Mouse (Mus musculus) cerebellum, adult (tissue): ENCODE measurements around the gene Akr1c14.
"Not testable (repeated sequence)": the region's sequence is repeated elsewhere in the genome, so short reads cannot be mapped to it uniquely, and the experiment has no call there.

Experiments used
- ATAC-seq: cut with Nextera tagmentation; 2 replicates; pipeline ENCODE4 v1.9.2; 2017; ENCODE audit warnings: mild to moderate bottlenecking, moderate library complexity, mixed read lengths; ENCODE audit not compliant: insufficient number of reproducible peaks, low FRiP score, low TSS enrichment

Gene Akr1c14

DNA sequence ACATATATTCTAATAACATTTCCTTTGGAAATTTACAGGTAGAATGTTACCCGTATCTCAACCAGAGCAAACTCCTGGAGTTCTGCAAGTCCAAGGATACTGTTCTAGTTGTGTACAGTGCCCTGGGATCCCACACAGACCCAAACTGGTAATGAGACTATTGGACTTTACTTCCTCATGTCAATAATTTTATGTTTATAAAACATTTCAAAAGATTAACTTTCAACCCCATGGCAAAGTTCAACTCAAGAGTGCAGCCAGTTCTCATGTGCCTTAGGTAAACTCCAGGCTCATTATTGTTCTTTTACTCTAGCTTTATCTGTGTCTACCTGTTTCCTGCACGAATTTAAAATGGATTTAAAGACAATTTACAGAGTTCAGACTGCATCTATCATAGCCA is at the start of gene Akr1c14:
TSS of gene Akr1c14 (plus strand) at position 293 of the 400 bp plus-strand sequence.
- no peak for ATAC-seq

DNA sequence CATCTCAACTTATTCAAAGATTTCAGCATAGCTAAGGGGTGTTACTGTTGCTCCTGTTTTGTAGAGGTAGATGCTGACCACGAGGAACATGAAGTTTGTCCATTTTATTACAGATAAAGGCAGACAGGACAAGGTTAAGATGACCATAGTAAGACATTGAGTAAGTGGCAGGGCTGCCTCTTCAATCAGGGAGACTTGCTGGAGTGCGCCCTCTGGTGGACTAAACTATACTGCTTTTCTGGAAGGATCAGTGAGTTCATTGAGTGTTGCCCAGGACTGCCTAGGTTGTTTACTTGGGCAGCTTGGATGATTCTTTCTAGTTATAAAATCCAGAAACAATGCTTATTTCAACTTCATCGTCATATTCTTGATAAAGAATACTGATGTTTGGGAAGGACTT is 47.1 kb upstream of the Akr1c14 start:
- 0 out of 2 replicates have a peak, but pooled peaks have one; percentile 15 for ATAC-seq

DNA sequence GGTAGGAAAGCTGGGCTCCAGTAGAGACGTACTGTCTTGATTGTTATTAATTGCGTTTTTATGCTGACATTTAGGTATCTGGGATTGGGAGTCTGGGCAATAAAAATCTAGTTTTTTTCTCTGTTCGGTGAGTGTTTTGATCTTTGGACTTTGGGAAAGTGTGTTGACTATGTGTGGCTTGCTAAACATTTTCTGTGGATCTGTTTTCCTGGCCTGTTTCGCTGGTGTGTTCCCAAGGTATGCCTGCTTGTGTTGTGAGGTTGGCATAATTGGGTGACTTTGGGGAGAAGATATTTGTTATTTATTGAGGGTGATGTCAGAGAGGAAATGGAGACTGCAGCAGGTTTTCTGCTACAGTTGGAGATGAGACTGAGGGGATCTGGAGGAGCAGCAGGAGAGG is 38.0 kb upstream of the Akr1c14 start:
- no peak for ATAC-seq

DNA sequence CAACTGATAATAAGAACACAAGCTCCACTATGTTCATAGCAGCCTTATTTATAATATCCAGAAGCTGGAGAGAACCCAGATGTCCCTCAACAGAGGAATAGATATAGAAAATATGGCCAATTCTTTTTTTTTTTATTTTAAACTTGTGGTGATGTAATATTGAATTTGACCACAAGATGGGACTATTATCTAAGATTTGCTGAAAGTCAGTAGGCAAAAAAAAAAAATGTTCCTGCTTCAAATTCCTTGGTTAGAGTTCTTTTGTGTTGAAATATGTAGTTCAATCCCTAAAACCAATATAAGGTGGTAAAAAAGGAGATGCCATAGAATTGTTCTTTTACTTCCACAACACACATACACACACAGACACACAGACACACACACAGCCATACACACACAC is 35.0 kb upstream of the Akr1c14 start:
- ATAC-seq, result no peak

DNA sequence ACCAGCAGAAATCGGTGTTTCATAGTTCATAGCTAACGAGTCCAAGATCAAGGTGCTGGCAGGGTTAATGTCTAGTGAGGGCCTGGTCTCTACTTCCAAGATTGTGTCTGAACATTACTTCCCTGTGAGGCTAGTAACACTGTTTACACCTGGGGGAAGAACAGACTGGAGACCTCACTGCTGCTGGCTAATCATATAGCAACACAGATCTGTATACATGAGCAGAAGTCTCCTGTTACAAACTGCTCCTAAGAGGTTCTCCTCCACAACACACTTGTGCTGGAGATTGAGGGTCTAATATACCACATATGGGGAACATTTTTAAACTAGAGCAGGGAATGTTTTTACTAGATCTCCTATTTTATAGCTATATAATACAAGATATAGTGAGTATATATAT is 18.9 kb upstream of the Akr1c14 start:
- no peak for ATAC-seq

DNA sequence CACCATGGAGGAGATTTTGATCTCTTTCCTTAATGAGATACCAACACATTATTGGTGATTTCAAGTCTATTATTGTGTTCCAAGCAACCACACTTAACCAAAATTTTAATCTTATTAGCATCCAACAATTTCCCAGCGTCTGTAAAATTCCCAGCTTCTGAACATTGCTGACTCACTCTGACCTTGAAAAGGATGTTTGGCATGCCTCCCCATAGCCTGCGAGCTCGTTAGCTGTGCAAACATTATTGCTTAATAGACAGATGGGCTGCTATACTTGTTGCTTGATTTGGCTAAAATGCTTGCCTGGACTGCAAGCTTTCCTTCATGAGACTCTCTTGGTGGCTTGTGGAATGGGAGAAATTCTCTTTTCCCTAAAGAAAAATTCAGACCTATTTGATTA is 16.3 kb upstream of the Akr1c14 start:
- ATAC-seq, result no peak

DNA sequence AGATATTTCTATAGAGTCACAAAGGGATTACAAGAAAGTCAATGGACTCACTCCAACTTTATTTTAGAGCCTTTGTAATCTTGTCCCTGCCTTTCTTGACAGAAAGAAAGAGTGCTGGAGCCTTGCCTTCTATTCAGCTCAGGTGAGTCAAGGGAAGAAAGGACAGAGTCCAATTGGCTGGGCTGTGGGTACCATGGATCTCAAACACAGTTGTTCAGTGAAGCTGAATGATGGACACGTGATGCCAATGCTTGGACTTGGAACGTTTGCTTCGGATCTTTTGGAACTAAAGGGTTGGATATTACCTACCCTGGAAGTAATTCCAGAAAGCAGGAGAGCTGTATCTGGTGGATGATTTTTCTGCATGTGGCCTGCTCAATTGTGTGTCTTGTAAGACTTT is 13.8 kb upstream of the Akr1c14 start:
- no peak for ATAC-seq

DNA sequence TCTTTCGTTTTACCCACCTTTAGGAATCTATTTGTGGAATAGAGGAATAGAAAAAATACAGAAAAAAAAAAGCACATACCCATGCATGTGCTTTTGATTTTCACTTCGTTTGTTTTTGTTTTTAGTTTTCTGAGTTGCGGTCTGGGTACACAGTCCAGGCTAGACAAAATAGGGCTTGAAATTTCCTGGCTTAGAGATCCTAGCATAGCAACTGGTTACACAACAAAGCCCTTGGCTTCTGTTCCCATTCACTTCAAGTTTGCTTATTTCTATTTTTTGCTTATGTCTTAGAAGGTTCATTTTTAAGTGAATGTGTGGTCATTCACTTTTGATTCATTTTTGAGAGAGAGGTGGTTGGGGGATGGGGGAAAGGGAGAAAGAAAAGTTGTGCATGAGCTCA is 2.7 kb upstream of the Akr1c14 start:
- no peak for ATAC-seq

DNA sequence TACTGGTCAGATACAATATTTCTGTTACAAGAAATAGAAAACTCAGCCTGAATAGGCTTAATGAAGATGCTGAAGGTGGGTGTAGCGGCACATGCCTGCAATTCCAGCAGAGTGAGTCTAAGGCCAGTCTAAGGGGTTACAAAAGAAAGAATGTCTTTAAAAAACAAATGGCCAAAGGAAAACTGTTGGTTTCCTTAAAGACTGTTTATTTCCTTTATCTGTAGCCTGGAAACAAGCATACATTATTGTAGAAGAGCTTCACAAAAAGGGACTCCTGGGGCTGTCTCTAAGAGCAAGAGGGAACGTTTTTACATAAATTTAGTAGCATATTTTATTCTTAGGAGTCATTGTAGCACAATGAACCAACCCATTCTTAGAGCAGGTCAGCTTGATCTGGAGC is 2.0 kb upstream of the Akr1c14 start:
- ATAC-seq, result no peak

DNA sequence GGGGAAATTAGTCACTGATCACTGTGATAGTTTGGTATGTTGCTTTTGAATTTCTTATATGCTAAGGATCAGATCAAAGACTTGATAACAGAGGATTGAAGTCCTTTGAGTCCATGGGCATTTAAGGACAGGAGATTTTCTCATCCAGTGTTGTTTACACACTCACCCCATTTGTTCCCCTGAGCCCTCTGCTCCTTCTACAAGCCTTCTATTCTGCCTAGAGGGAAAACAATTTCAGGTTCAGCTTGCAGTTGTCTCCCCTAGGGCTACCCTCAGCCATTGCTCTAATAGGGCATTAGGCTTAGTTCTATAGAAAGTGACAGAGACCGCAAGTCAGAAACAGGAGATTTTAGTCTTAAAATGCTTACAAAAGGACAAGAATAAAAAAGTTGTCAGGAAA is 585 bp upstream of the Akr1c14 start:
- ATAC-seq, result no peak

DNA sequence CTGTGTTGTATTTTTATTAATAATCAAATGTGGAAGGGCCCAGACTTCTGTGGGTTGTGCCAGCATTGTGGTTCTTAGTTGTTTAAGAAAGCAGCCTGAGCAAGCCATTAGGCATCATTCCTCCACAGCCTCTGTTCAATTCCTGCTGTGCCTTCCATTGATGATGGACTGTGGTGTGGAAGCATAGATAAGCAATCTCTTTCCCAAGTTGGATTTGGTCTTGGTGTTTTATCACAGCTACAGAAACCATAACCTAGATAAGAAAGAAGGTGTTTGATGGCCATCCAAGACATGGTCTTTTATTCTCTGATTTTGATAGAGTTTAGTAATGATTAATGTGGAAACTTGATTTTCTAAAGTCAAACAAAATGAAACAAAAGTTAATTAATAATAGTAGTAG is 844 bp downstream of the Akr1c14 start:
- ATAC-seq, result no peak

DNA sequence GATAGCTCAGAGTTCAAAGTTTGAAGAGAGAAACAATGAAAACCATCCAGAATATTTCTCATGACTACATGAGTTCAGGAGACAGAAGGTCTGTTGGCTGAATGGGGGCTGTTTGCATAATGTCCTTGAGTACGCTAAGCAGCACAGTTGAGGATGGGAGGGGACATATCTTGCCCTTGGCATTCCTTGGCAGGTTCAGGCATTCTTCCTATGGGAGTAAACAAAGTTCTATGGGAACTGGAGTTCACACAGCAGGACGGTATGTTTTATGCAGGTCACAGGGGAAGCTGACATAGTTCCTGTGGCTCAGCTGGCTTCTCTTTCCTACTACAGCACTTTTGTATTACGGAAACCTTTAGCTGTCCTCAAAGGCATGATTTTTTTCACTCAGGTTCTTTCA is 6.6 kb downstream of the Akr1c14 start:
- ATAC-seq, result no peak

DNA sequence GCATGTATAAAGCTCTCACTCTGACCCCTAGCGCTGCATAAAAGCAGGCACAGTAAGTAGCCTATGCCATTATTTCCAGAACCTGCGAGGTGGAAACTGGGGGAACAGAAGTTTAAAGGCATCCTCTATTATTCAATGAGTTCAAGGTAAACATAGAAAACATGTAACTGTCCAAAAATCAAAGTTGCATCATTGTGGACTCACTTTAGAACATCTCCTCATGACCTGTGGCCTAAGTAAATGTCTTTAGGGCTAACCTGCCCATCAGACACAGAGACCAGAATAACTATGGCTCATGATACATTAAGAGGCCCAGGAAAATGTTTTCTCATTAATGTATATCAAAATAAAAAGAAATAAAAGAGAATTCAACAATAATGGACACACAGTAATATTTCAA is 7.4 kb downstream of the Akr1c14 start:
- no peak for ATAC-seq

DNA sequence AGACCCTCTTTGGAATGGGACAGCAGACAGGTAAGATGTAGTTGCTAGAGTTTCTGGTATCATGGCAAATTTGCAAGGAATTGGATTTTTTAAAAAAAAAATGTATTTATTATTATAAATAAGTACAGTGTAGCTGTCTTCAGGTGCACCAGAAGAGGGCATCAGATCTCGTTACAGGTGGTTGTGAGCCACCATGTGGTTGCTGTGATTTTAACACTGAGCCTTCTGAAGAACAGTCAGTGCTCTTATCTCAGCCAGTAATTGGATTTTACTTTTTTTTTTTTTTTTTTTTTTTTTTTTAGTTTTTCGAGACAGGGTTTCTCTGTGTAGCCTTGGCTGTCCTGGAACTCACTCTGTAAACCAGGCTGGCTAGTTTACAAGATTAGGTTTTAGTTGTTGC is 9.4 kb downstream of the Akr1c14 start:
- ATAC-seq, result not testable (repeated sequence)

DNA sequence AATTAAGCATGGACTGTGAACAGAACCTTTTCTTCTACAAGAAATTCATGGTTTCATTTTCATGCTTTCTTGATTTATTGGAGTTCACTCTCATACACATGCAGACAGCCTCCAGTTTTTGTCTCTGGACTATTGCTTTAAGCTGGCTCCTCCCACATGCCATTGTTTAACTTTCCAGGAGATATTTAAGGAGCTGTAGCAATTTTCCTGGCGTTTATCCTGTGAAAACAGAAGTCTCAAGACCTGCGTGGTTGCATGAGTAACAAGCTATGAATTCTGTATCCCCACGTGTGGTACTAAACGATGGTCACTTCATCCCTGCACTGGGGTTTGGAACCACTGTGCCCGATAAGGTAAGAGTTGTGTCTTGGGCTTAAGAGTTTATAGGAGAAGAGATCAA is 10.6 kb downstream of the Akr1c14 start:
- no peak for ATAC-seq

DNA sequence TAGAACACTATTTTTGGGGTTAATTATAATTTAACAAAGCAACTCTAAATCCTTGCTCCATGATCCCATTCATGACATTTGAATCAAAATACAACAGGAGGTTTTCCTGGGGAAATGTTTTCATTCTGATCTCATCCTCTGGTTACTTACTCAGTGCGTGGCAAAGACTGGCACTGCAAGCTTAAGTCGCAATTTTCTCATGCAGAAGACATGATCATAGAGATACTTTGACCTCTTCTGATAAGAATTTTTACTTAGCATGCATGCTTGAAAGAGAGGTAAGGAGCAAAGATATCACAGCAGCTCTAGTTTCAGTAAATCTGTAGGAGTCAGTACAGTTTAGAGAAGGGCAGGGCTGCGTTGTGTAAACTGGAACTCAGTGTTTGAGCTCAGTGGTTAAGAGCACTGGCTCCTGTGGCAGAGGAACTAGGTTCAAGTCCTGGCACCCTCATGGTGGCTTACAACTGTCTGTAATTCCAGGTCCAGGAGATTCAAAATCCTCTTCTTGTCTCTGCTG is 11.5 kb downstream of the Akr1c14 start:
- ATAC-seq, result no peak

DNA sequence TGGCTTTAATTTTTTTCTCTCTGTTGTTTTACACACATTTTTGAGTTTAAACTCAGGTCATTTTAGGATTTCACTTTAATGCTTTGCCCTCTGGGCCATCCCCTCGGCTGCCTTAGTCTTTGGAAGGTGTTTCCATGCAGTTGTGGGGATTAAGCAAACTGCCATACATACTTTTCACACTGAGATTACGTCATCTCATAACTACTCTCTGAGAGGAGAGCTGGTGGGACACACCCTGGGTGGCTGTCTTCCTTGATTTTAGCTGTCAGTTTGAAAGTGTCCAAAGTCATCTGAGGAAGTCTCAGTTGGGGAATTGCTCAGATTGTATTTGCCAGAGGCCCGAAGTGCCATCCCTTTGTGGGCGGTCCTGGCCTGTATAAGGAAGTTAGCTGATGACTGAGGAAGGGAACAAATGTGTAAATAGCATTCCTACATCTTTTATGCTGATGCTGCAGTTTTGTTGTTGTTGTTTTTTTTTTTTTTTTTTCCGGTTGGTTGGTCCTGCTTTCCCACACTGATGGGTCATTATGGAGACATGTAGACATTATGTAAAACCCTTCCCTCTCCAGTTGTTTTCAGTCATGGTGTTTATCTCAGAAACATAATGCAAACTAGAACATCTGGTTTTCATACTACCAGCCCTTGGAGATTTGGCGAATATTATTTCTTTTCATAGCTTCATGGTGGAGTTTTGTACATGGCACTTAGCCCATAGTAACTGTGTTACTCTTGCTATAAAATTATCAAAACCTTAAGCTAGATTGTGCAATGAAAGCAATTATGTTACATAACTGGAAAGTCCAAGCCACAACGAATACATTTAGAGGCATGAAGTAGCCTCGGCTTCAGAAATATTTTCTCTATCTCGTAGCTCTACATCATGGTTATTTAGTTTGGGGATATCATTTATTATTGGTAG is 28.0 kb downstream of the Akr1c14 start:
- ATAC-seq, result no peak

DNA sequence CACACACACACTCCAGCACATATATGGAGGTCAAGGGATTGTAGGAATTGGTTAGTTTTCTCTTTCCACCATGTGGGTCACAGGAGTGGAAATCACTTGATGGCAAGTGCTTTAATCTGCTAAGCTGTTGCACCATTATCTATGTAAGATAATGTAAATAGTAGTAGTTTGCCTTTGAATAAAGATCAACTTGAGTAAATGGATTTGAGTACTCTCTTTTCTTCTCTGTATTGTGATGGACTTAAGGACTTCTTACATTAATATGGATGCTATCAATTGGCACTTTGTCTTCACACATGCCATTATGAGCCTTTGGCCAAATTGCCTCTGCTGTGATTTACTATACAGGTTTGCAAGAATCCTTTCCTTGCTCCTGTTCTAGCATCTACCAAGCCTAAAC is 31.1 kb downstream of the Akr1c14 start:
- ATAC-seq, result no peak

DNA sequence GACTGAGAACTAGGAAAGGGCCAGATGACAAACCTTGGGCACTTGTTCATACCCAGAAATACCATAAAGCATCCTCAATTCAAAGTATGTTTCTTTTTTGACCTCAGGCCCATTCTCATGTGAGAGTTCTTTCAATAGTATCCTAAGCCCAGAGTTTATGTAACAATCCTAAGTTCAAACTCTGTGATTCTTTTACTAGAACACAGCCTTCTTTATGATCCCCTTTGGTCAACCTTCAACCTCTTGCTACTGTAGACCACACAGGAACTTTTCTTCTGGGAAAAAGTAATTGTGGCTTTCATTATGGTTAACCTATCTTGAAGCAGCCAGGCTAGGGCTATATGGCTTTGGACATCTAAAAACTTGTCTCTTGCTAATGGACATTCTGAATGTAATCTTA is 52.9 kb downstream of the Akr1c14 start:
- no peak for ATAC-seq

DNA sequence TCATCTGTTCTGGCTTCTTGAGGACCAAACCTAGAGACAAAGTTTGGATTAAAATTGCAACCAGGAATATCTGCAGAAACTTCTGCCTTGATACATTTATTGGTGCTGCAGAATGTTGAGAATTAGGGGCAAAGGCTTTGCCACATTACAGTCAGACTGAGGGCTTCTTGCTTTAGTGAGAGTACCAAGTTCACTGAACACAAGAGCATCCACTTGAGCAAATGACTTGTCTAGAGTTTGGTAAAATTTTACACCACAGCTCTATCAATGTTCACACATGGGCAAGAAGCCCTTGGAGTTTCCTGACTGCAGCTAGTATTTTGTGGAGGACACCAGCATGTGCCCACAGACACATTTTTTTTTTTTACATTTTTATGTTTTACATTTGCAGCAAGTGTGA is 53.9 kb downstream of the Akr1c14 start:
- ATAC-seq, result no peak

DNA sequence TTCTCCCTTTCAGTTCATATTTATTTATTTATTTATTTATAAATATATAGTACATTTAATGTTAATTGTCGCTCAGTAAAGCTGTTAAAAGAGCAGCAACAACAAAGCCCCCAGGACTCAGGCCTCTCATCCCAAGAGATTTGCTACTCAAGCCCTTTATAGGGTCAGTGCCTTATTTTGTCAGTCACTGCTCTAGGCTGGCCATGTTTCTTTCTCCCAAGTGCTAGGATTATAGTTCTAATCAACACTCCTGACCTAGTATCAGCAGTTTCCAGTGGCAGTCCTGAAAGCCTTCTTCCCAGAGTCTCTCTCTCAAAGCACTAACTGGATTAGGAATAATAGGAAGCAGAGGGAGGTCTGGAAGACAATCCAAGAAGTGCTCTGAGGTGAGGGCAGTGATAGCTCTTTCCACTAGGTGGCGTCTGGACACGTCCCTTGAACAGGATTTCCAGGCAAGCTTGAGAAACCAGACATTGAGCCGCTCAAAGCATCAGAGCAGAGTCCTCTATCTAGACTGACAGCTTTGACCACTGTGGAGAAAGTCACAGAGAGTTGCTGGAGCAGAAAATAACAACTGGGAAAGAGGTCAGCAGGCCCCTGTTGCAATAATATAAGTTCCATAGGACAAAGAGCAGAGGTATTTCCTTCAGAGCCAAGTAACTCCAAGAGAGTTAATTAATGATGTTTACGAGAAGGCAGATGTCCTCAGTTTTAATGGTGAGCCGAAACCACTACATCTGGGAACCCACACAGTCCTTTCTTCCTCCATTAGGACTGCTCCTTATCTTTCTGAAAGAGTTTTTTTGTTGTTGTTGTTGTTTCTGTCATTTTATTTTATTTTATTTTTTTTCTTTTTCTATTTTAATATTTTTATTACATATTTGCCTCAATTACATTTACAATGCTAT is 61.7 kb downstream of the Akr1c14 start:
- ATAC-seq, result peak; percentile 72; the same call in 1 of the 2 replicates
